Mouse (Mus musculus) cerebellum, postnatal 14 days (tissue): ENCODE measurements at regions not wholly inside any gene's neighbourhood (a gene's known extent, or its start where the extent isn't known, plus 50 kb on each side); places are given as distances from the start of the nearest gene placed in this dataset.

ENCODE experiments used
- DNase-seq, 2 experiments: peaks; one replicate each; pipeline ENCODE4 v3.0.0; 2021; ENCODE audit warnings: mixed read lengths in 2 of 2

- no peak for DNase-seq
Observed at GRCm38 (mm10) chr1:88966416-88966815, 103.8 kb upstream of the Sh3bp4 start.

- no peak for DNase-seq
Observed at GRCm38 (mm10) chr1:88968142-88968541, 102.1 kb upstream of the Sh3bp4 start.

DNA sequence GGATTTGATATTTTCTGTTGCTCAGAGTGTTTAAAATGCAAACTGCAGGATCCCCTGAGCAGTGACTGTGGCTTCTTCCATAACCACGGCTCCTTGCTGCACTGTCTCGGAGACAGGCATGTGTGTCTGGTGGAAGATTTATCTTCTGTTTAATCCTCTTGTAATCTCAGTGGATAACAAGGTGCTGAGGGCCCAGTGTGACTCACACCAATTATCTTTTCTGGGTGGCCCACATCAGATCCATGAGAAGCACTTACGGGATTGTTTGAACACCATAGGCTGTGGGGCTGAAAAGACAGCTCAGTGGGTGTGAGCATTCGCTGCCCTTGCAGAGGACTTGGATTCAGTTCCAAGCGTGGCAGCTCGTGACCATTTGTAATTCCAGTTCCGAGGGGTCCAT is 101.2 kb upstream of the Sh3bp4 start:
- no peak for DNase-seq

GRCm38 (mm10) chr1:88969630-88970029 is 100.6 kb upstream of the Sh3bp4 start:
- no peak for DNase-seq

GRCm38 (mm10) chr1:88976101-88976500 is 94.1 kb upstream of the Sh3bp4 start:
- DNase-seq, result no peak

GRCm38 (mm10) chr1:88988011-88988695 is 82.1 kb upstream of the Sh3bp4 start:
- no peak for DNase-seq

GRCm38 (mm10) chr1:88994588-88995331 is 75.5 kb upstream of the Sh3bp4 start:
- DNase-seq, result no peak

DNA sequence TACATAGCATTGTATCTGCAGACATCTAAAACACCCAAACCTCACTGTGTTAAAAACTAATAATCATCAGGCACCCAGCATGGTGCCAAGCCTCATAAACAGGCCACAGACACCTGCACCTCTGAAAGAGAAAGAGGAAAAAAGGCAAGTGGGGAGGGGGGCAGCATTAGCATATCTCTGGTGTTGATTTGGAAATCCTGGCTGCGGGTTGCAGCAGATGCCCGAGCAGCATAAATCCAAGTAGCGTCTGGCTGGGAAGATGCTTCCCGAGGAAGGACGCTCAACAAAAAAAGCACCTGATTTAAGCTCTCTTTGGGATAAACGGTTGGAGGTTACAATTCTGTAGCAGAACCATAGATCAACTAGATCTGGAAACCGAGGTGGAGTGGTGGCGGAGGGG is 74.3 kb upstream of the Sh3bp4 start:
- peak; percentile 18 for DNase-seq

DNA sequence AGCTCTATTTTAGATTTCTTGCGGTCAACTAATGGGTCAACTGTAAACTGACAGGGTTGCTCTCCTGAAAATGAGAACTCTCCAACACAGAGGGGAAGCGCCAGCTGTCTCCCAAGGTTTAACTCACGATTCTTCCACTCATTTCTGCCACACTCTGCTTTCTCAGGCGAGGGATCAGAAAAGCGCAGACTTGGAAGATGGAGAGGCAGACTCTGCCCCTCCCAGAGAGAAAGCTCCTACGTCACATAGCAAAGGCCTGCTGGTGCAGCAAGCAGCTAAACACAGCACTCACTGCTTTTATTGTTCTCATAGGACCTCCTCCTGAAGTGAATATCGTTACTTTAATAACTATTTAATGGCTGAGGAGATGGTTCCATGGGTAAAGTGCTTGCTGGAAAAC is 73.6 kb upstream of the Sh3bp4 start:
- no peak for DNase-seq

- DNase-seq, result no peak
Observed at GRCm38 (mm10) chr1:88997847-88998246, 72.4 kb upstream of the Sh3bp4 start.

GRCm38 (mm10) chr1:89002326-89002725 is 67.9 kb upstream of the Sh3bp4 start:
- no peak for DNase-seq

- DNase-seq, result no peak
Observed at GRCm38 (mm10) chr1:89003752-89004151, 66.5 kb upstream of the Sh3bp4 start.

- DNase-seq, result no peak
Observed at GRCm38 (mm10) chr1:89007476-89007875, 62.7 kb upstream of the Sh3bp4 start.

GRCm38 (mm10) chr1:89010170-89010569 is 60.0 kb upstream of the Sh3bp4 start:
- DNase-seq, result no peak

GRCm38 (mm10) chr1:89011454-89011853 is 58.8 kb upstream of the Sh3bp4 start:
- DNase-seq, result no peak

DNA sequence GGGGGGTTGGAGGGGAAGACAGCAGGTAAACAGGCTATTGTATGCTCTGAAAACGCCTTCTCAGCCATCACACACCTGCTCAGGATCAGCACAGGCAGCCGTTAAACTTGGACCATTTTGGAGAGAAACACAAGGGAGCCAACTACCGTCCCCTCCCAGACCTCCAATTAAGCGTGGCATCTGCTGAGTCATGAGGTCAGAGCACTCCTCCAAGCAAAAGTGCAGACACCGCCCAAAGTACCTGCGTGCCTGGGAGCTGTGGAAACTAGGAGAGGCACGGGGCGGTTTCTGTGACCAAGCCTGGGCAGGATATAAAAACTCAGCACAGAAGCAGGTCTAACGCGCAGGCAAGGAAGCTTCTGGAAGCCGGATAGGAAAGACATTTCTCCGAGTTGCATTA is 54.8 kb upstream of the Sh3bp4 start:
- DNase-seq, result no peak

DNA sequence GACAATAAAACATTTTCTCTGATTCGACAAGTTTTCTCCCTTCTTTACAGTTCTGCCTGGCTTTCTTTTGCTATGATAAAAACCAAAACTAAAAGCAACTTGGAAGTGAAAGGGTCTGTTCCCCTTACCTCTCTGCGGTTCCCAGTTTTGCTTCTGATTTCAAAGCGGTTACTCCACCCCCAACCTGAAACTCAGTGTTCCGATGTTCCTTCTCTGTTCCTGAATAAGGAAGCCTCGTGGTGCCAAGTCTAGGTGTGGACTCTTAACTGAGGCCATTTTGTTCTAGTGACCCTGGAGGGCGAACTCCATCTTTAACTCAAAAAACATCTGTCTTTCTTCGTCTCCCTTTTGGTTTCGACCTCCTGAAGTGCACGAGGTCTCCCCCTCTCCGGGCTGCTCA is 54.4 kb upstream of the Sh3bp4 start:
- DNase-seq, result no peak

DNA sequence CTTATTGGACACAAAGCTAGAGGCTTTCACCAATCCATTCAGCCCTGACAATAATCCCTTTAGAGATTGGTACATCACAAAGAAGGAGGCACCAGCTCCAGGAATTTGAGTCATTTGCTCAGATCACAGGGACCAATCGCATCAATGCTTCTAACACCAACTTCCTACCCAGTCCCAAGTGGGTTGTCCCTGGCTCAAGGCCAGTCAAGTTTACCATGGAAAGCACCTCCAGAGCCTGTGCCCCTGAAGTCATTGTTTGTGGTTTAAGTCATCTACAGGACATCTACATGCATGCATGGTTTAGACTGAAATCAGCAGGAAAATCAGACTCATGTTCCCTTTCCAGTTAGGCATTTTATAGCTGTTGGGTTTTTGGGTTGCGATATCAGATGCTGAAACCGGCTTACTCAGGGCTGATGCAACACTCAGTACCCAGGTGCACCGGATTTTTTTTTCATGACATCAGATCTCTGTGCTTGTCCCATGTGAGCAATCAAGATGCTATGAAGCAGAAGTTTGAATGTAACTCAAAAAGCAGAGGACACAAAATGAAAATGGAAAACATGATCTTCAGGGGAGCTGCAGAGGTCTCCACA is 50.3 kb upstream of the Sh3bp4 start:
- DNase-seq, result no peak
